Mouse (Mus musculus): ENCODE data around the gene Phlda3. TPM values are rescaled to one million over a fixed set of nuclear protein-coding genes. Genes with fewer than 3 reads are reported as not detected.
A peak's percentile ranks its signal among the peaks of the same experiment; 100 is the strongest.

Gene Phlda3
- polyA plus RNA-seq (2016; fragmentation: Nextera tagmentation; extraction: Ambion mirVana), result 20.4 and 22.8 TPM in 2 replicates

- peak within 1 kb of the TSS; percentile 93 for H3K27ac ChIP-seq (replicated peaks)
- under 1% methylated on average over 88 of the region's 90 CpGs for WGBS
- DNase-seq (ENCODE audit: low spot score), result peak; percentile 77
- H3K4me1 ChIP-seq, result peaks cover 47% of the 10 kb centered on the region
- H3K4me3 ChIP-seq, result peak within 1 kb of the TSS; percentile 70
- peaks cover 13% of the 10 kb centered on the region for H3K36me3 ChIP-seq
- H3K27me3 ChIP-seq (ENCODE audit: low read depth, poor library complexity, severe bottlenecking), result peaks cover 67% of the 10 kb centered on the region
- H3K9me3 ChIP-seq (replicated peaks), result no peaks in the 10 kb centered on the region
These were observed at the start of gene Phlda3 for GRCm38 (mm10) chr1:135765645-135766591. Phlda3 (plus strand) TSS chr1:135766119.

DNA sequence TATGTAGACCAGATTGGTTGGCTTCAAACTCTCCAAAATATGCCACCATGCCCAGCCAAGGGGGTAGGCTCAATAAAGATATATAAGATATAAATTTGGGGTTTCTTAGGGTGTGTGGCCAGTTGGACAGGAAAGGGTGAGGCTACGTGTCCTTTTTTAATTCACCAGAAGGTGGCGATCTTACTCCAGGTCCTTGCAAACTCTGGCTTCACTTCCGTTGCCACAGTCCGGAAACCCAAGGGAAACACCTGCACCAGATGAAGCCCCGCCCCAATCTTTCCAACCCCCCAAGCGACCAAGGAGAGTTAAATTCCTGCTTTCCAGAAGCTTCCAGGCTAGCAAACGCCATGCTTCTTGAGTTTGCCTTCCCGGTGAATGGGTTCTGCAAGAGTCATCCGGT, 46.4 kb upstream of the Phlda3 start:
- peak; percentile 64 for DNase-seq (ENCODE audit: low spot score)
- Histone ChIP-seq H3K4me1 (0 out of 2 replicates have a peak, but pooled peaks cover 3% of the 10 kb centered on the region), H3K27ac (replicated peaks) (no peak overlapping the region), H3K36me3 (no peaks in the 10 kb centered on the region), H3K4me3 (no peak overlapping the region), H3K27me3 (ENCODE audit: low read depth, poor library complexity, severe bottlenecking) (0 out of 2 replicates have a peak, but pooled peaks cover 3% of the 10 kb centered on the region), H3K9me3 (replicated peaks) (no peaks in the 10 kb centered on the region)
- WGBS, result 22% methylated on average over 9 of the region's 9 CpGs

DNA sequence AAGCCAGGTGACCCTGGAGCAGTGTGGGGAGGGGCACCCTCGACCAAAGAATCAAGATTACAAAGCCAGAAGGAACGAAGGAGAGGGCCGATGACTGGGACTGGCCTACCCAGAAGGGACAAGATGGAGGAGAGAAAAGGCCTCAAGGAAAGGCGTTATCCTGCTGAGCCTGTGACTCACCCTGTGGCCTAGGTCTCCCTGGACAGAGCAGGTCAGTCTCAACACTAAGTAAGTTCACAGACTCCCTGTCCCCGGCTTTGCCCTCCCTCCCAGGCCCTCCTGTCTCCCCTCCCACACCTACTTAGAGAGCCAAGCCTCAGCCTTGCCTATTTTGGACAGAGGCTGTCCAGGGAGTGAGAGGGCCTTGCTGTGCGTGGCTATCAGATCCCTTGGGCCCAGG, 45.9 kb upstream of the Phlda3 start, which contains the start of gene Csrp1:
TSS of gene Csrp1 (plus strand) at position 79 of the 400 bp plus-strand sequence.
- no peaks in the 10 kb centered on the region for H3K36me3 ChIP-seq
- 0 out of 2 replicates have a peak, but pooled peaks cover 3% of the 10 kb centered on the region for H3K4me1 ChIP-seq
- DNase-seq (ENCODE audit: low spot score), result no peak
- WGBS, result 67% methylated on average over 6 of the region's 6 CpGs
- no peak within 1 kb of the TSS for H3K27ac ChIP-seq (replicated peaks)
- 0 out of 2 replicates have a peak, but pooled peaks cover 3% of the 10 kb centered on the region for H3K27me3 ChIP-seq (ENCODE audit: low read depth, poor library complexity, severe bottlenecking)
- no peak within 1 kb of the TSS for H3K4me3 ChIP-seq
- H3K9me3 ChIP-seq (replicated peaks), result no peaks in the 10 kb centered on the region

DNA sequence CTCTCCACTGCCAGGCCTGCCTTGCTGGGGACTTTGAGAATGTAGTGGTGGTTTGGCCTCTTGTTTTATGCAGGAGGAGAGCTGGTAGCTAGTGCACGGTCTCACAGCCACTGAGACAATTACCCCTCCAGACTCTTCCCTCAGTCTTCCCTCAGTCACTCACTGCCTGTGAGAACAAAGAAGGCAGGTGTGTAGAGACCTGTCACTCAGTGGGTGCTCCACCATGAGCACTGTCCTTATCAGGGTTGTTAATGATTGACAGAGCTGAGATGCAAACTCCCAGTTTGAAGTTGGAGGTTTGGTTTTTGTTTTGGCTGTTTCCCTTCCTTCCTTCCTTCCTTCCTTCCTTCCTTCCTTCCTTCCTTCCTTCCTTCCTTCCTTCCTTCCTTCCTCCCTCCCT, 42.9 kb upstream of the Phlda3 start:
- H3K4me1 ChIP-seq, result peaks cover 3% of the 10 kb centered on the region; the same call in 1 of the 2 replicates
- H3K27me3 ChIP-seq (ENCODE audit: low read depth, poor library complexity, severe bottlenecking), result peaks cover 9% of the 10 kb centered on the region; the same call in 1 of the 2 replicates
- H3K9me3 ChIP-seq (replicated peaks), result no peaks in the 10 kb centered on the region
- WGBS, result 59% methylated on average over 1 of the region's 1 CpGs
- H3K27ac ChIP-seq (replicated peaks), result no peak overlapping the region
- no peak for DNase-seq (ENCODE audit: low spot score)
- H3K36me3 ChIP-seq, result no peaks in the 10 kb centered on the region
- no peak overlapping the region for H3K4me3 ChIP-seq

- Histone ChIP-seq H3K27me3 (ENCODE audit: low read depth, poor library complexity, severe bottlenecking) (peaks cover 14% of the 10 kb centered on the region), H3K4me1 (peaks cover 15% of the 10 kb centered on the region), H3K36me3 (no peaks in the 10 kb centered on the region), H3K27ac (replicated peaks) (no peak overlapping the region), H3K9me3 (replicated peaks) (no peaks in the 10 kb centered on the region), H3K4me3 (no peak overlapping the region)
- 74% methylated on average over 4 of the region's 4 CpGs for WGBS
- no peak for DNase-seq (ENCODE audit: low spot score)
These were observed 41.8 kb upstream of the Phlda3 start for GRCm38 (mm10) chr1:135724134-135724533.

- WGBS, result 89% methylated on average over 6 of the region's 6 CpGs
- Histone ChIP-seq H3K9me3 (replicated peaks) (no peaks in the 10 kb centered on the region), H3K36me3 (no peaks in the 10 kb centered on the region), H3K4me3 (no peak overlapping the region), H3K27ac (replicated peaks) (no peak overlapping the region), H3K4me1 (peaks cover 24% of the 10 kb centered on the region), H3K27me3 (ENCODE audit: low read depth, poor library complexity, severe bottlenecking) (peaks cover 21% of the 10 kb centered on the region)
- no peak for DNase-seq (ENCODE audit: low spot score)
These were observed 40.6 kb upstream of the Phlda3 start for GRCm38 (mm10) chr1:135725324-135725723.

DNA sequence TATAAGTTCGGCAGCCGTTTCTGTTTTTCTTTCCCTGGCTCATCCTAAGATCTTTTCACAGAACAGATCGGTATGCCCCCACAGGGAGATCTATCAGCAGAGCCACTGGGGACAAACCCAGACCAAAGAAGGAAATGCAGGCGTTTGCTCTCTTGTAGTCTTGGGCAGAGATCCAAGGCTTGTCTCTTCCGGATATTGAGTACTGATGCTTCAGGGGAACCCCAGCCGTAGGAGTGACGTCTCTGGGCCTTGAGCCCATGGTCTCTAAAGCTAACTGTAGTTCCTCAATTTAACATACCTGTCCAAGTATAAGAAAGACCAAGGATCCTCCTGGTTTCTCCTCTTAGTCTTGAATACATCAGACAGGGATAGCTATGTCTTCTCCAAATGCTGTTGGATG, 40.0 kb upstream of the Phlda3 start:
- WGBS, result 82% methylated on average over 7 of the region's 7 CpGs
- no peaks in the 10 kb centered on the region for H3K9me3 ChIP-seq (replicated peaks)
- H3K4me3 ChIP-seq, result no peak overlapping the region
- no peaks in the 10 kb centered on the region for H3K36me3 ChIP-seq
- peaks cover 28% of the 10 kb centered on the region for H3K4me1 ChIP-seq
- DNase-seq (ENCODE audit: low spot score), result no peak
- H3K27ac ChIP-seq (replicated peaks), result no peak overlapping the region
- H3K27me3 ChIP-seq (ENCODE audit: low read depth, poor library complexity, severe bottlenecking), result peaks cover 25% of the 10 kb centered on the region

- H3K27ac ChIP-seq (replicated peaks), result peak overlapping the region; percentile 87
- peaks cover 50% of the 10 kb centered on the region for H3K4me1 ChIP-seq
- WGBS, result 2% methylated on average over 35 of the region's 35 CpGs
- no peaks in the 10 kb centered on the region for H3K9me3 ChIP-seq (replicated peaks)
- DNase-seq (ENCODE audit: low spot score), result peak; percentile 87
- peaks cover 25% of the 10 kb centered on the region for H3K27me3 ChIP-seq (ENCODE audit: low read depth, poor library complexity, severe bottlenecking)
- peak overlapping the region; percentile 70 for H3K4me3 ChIP-seq
- H3K36me3 ChIP-seq, result no peaks in the 10 kb centered on the region
These were observed 37.1 kb upstream of the Phlda3 start for GRCm38 (mm10) chr1:135728631-135729366.

DNA sequence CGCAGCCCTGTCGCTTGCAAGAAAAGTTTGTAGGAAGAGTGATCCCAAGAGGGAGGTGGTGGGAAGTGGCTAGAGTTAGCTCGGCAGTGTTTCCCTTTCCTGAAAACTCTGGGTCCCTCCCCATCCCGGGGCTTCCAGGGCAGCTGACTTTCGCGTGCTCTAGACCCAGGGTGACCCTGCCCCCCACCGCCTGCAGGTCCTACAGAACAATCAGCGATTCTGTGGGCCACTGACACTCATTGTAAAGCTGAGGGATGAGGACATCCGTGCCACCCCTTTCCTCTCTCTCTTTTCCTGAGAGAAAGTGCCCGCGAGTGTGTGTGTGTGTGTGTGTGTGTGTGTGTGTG, 36.6 kb upstream of the Phlda3 start:
- H3K36me3 ChIP-seq, result no peaks in the 10 kb centered on the region
- H3K27ac ChIP-seq (replicated peaks), result peak overlapping the region; percentile 87
- no peak for DNase-seq (ENCODE audit: low spot score)
- peaks cover 55% of the 10 kb centered on the region for H3K4me1 ChIP-seq
- WGBS, result 3% methylated on average over 11 of the region's 11 CpGs
- peak overlapping the region; percentile 70 for H3K4me3 ChIP-seq
- H3K27me3 ChIP-seq (ENCODE audit: low read depth, poor library complexity, severe bottlenecking), result peaks cover 30% of the 10 kb centered on the region
- no peaks in the 10 kb centered on the region for H3K9me3 ChIP-seq (replicated peaks)

DNA sequence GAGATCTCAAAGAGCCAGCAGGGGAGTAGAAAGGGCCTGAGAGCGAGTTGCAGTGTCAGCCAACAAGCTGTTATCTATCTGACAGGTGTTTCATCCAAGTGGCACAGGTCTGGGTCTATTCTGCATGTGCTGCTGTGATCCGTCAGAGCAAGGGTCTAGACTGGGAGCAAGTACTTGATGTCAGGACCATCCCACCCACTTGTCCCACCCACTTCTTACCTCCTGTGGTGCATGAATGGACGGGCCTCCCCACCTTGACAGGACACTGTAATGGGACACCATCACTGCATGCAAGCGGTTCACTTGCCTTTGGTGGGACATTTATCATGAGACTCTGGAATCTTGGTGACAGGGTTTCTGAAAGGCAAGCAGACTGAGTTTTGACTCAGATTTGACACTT, 36.1 kb upstream of the Phlda3 start:
- Histone ChIP-seq H3K4me1 (peaks cover 60% of the 10 kb centered on the region), H3K9me3 (replicated peaks) (no peaks in the 10 kb centered on the region), H3K27ac (replicated peaks) (peak overlapping the region; percentile 87; the same call in 1 of the 2 replicates), H3K36me3 (no peaks in the 10 kb centered on the region), H3K4me3 (peak overlapping the region; percentile 70), H3K27me3 (ENCODE audit: low read depth, poor library complexity, severe bottlenecking) (peaks cover 31% of the 10 kb centered on the region)
- WGBS, result 27% methylated on average over 4 of the region's 4 CpGs
- no peak for DNase-seq (ENCODE audit: low spot score)

GRCm38 (mm10) chr1:135730296-135730695, 35.6 kb upstream of the Phlda3 start:
- H3K4me1 ChIP-seq, result peaks cover 65% of the 10 kb centered on the region

GRCm38 (mm10) chr1:135731393-135731792, 34.5 kb upstream of the Phlda3 start:
- Histone ChIP-seq H3K36me3 (no peaks in the 10 kb centered on the region), H3K27ac (replicated peaks) (peak overlapping the region; percentile 38; the same call in 1 of the 2 replicates), H3K4me1 (peaks cover 73% of the 10 kb centered on the region), H3K9me3 (replicated peaks) (no peaks in the 10 kb centered on the region), H3K4me3 (no peak overlapping the region), H3K27me3 (ENCODE audit: low read depth, poor library complexity, severe bottlenecking) (peaks cover 31% of the 10 kb centered on the region)
- no peak for DNase-seq (ENCODE audit: low spot score)
- WGBS, result 77% methylated on average over 7 of the region's 7 CpGs

More at GRCm38 (mm10) chr1:135730296-135730695, 35.6 kb upstream of the Phlda3 start:
- Histone ChIP-seq H3K9me3 (replicated peaks) (no peaks in the 10 kb centered on the region), H3K4me3 (peak overlapping the region; percentile 70), H3K27me3 (ENCODE audit: low read depth, poor library complexity, severe bottlenecking) (peaks cover 31% of the 10 kb centered on the region), H3K36me3 (no peaks in the 10 kb centered on the region), H3K27ac (replicated peaks) (peak overlapping the region; percentile 70)
- DNase-seq (ENCODE audit: low spot score), result no peak
- 48% methylated on average over 3 of the region's 3 CpGs for WGBS

Measured in midbrain, embryonic 10.5 days (tissue).